Mouse (Mus musculus): ENCODE results near the gene Vstm4. TPM values are rescaled to one million over a fixed set of nuclear protein-coding genes. Genes with fewer than 3 reads are reported as not detected.

Vstm4 gene
- polyA plus RNA-seq, 1 experiment = 17.0 TPM

DNA sequence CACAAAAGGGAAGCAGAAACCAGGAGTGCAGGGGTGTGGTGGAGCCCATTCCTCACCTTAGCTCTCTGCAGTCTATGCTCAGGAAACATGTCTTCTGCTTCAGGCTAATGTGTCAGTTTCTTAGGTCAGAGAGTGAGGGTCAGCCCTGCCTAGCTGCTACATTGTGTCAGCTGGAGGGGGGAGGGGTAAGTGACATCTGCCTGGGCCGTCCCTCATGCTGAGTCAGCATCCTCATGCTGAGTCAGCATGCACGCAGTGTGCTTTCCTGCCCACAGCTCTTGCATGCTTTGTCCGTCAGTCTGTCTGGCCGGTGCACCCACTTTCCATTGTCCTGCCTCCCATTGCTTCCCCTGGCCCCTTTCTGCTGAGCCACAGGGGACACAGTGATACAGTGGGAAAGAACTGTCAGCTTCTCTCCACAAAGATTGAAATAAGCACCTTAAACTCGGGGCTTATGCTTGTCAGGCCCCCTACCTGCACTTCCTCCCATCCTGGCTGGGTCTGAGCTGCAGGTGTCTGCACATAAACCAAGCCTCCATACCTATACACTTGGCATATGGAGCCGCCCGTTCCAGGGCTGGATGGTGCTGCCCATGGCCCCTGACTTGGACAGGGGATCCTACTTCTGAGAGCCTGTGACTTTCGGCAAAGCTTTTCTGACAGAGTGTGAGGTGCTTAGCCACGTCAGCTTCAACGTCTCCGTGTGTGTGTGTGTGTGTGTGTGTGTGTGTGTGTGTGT, 3.4 kb downstream of the Vstm4 start:
- DNase-seq (ENCODE audit: low spot score) = no peak

DNA sequence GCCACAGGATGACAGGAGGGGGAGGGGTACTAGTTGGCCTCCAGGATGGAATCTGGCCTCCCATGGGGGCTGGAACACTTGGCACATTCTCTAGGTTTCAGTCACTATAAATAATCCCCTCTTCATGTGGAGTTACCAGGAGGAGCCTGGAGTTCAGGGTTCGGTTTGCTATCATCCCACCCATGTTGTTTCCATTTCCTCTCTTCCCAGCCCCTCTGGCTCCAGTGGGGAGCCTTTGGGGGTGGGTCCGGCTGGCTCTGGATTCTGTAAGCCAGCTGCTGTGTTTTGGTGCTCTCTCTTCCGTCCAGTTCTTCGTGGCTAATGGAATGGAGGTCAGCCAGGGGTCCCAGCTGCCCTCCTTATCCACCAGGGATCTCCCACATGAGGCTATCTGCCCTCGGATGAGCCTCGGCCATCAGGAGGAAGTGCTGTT, 4.6 kb downstream of the Vstm4 start:
- DNase-seq (ENCODE audit: low spot score) = no peak

DNA sequence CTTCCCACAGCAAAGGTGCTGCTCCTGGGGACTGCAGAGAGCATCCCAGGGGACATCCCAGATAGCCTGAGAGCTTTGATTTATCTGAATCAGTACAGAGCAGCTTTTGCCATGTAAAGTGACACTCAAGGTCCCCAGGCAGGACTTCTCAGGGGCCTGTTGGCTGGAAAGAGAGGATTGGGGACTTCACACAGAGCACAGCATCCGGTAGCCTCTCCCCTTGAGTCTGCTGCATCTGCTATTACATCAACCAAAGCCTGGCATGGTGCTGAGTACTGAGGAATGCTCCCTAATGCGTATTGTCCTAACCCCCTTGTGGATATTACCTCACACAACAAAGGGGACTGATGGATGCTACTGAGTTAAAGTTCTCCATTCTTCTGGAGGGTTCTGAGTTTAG, 5.1 kb downstream of the Vstm4 start:
- no peak for DNase-seq (ENCODE audit: low spot score)

DNA sequence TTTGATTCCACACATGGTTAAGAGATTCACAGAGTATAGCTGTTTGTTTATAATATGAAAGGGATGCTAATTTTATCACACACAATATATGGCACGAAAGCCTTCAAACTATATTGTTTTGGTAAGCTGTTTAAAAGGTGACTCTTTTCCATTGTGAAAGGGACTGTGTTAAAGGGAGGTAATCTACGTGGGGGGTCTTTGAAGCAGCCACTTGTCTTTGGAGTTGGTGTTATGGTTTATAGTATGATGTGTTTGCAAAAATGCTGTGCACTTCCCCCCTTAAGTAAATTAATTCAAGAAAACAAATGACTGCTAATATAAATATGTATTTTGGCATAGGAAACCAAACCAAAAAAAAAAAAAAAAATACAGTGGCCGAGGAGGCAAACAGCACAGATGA, 8.8 kb downstream of the Vstm4 start:
- DNase-seq (ENCODE audit: low spot score) = no peak

DNA sequence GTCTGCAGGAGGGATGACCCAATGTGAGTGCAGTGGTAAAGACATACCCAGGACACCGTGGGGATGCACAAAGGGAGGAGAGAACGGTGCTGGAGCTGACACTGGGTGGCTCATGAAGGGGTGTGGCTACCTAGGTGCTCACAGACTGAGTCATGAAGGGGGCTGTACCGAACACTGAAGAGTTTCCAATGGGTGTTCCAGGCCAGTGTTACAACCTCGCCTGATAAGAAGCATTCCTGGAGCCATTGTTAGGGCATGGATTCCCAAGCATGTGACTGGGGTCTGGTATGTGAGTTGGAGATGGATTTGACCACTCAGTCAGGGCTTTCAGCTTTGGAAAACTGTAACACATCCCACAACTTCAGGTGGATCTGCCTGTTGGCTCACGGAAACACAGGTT, 15.4 kb downstream of the Vstm4 start:
- no peak for DNase-seq (ENCODE audit: low spot score)

DNA sequence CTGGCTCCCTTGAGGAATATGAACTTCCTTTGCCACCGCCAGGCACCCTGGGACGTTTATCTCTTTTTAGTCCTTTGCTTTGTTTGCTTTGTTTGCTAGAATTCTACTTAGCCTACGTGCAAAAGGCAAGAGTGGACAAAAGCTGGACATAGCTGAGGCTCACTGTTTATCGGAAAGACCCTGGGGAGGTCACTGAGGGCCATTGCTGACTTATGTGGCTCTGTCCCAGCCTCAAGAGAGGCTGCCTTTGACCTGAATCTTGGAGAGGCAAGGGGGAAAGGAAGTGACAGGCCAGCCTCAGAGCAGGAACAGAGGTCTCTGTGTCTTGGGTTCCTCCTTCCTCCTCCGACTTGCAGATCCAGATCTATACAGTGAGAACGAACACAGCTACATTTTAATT, 21.0 kb downstream of the Vstm4 start:
- no peak for DNase-seq (ENCODE audit: low spot score)

DNA sequence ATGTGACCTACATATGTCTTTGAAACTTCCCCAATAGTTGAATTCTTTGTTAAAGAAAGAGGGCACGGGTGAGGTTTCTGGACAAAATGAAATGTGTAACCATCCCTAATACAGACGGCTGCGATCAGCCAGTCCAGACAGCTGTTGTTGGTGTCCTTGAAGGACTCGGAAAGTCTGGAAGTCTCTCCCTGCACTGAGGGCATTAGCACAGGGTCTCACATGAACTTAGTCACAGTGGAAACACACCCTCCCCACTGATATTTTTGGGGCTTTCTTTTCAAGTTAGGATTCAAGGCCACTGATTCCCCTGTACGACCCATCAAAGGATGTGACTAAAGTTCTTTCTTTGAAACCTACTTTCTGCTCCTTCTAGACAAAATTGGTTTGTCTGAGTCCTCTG, 23.8 kb downstream of the Vstm4 start:
- DNase-seq (ENCODE audit: low spot score) = no peak

GRCm38 (mm10) chr14:32881693-32882092, 25.1 kb downstream of the Vstm4 start:
- no peak for DNase-seq (ENCODE audit: low spot score)

- no peak for DNase-seq (ENCODE audit: low spot score)
Observed at GRCm38 (mm10) chr14:32888876-32889674, 32.5 kb downstream of the Vstm4 start.

DNA sequence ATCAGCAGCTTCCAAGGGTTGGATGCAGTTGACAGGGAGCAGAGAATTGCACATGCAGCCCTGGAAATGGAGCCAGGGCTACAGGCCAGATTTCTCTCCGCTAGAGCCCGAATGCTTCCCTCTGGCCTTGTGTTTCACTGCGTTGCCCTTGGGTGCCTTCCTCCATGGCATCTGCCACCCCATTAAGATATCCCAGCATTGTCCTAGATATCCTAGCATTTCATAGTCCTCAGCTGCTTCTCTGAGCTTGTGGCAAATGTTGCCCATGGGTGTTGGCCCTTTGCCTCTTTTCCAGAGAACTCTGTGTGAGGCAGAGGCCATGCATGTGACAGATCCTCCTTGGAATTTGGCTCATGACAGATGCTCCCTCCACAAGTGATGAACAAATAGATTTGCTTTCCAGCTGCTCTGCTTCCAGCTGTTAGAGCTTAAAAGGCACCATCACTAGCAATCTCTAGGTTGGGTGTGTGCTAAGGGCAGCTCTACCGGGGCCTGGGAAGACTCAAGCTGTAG, 37.8 kb downstream of the Vstm4 start:
- DNase-seq (ENCODE audit: low spot score) = no peak

- no peak for DNase-seq (ENCODE audit: low spot score)
Observed at GRCm38 (mm10) chr14:32894878-32895277, 38.3 kb downstream of the Vstm4 start.

DNA sequence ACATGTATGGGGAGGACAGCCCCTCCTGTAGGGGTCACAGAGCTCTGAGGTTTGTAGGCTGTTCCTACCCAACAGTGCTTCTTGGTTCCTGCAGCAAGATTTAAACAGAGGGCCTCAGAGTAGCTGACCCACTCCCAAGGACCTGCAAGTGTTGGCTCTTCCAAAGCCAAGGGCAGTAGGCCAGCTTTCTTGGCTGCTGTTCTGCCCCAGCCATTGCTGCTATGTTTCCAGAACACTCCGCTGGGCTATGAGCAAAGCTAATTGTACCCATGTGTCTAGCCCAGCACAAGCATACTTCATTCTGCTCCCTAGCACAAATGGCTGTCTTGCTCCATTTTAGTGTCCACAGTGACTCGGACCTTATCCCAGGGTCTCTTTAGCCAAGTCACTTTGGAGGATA, 40.3 kb downstream of the Vstm4 start:
- DNase-seq (ENCODE audit: low spot score) = no peak

DNA sequence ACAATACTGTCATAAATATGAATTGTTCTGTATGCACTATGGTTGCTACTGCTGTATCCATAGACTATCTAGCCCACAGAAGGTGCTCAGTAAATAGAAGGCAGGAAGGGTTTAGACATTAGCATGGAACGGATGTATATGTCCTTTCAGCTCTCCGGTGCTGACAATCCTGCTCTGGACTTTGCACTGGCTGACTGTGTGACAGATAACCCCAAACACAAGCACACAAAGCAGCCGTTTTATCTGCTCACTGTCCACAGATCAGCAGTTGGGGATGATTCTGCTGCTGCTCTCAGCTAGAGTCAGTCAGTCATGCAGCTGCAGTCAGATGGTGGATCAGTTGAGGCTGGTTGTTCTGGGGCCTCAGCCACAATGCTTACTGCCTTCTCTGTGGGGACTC, 46.6 kb downstream of the Vstm4 start:
- DNase-seq (ENCODE audit: low spot score) = no peak

DNA sequence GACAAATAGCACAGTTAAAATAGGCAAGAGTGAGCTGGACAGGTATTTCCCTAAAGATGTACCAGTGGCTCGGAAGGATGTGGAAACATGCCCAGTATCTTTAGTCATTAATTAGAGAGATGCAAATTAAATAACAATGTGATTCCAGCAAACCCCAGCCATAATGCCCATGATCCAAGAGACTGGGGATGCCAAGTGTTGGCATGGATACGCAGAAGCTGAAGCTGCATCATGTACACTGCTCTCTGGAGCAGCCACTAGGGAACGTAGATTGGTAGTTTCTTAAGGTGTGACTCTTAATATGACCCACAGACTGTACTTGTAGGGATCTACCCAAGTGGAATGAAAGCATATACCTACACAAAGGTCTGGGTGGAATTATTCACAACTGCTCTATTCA, 50.0 kb downstream of the Vstm4 start:
- no peak for DNase-seq (ENCODE audit: low spot score)

DNA sequence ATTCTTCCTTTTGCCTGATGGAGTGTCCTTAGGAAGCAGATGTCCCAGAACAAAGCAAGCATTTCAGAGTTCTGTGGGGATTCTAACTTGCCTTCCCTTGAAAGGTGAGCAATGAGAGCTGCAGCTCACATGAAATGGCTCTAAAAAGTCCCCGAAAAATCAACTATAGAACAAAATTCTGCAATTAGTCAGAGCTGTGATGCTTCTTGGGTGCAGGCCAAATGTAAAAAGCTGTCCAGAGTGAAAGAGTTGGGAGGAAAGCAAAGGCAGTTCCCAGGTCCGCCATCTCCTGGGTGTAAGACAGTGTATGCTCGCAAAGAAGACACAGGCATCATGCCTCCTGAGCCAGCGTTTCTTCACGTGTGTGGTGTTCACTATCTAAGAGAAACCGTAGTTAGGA, 52.6 kb downstream of the Vstm4 start:
- DNase-seq (ENCODE audit: low spot score) = no peak

- no peak for DNase-seq (ENCODE audit: low spot score)
Observed at GRCm38 (mm10) chr14:32911187-32911586, 54.6 kb downstream of the Vstm4 start.

DNA sequence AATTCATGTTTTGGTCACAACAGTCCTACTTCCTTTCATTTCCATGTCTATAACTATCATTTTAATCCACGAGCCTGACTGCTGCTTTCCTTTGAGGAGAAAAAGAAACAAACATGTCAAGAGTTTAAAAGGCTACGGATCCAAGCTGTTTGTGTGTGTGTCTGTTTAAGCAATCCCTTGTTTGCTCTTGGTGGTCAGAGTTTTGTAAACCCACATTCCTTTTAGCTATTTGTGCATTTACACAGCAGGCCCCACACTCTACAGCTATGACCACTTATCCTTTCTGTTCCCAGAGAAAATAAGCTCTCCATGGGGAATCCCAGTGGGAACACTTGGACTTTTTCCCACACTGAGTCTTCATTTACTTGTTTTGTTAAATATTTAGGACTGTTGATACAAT, 58.8 kb downstream of the Vstm4 start:
- DNase-seq (ENCODE audit: low spot score) = no peak

DNA sequence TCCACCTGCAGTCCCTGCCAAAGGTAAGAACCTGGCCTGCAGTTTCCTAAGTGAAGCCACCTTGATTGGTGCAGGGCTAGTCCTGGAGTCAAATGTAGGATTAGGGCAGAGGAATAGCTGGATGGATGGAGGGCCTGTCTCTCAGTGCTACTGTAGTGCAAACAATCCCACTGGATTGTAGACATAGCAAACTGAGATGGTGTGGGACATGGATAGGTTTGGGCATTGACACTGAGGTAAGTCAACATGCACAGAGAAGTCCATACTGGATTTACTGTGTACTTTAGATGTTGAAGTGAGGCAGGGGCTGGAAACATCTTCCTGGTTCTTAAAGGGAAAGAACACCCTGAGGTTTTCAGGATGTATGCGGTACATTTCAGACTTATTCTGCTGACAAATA, 61.4 kb downstream of the Vstm4 start:
- no peak for DNase-seq (ENCODE audit: low spot score)

DNA sequence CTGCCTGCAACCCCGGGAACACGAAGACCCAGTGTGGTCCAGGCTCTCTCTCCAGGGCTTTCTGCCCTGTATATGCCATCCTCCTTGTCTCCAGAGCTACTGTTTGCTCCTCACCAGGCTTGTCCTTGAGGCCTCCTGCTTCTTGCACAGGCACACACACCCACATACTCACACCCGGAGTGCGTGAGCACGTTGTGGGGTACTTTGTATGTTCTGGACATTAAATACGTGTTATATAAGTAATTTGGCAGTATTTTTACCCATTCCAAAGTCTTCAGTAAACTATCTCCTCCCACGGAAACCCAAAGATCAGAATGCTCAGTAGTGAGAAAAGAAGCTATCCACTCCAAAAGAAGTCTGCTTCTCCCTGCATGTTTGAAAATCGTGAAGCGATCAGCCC, 67.3 kb downstream of the Vstm4 start:
- DNase-seq (ENCODE audit: low spot score) = no peak

DNA sequence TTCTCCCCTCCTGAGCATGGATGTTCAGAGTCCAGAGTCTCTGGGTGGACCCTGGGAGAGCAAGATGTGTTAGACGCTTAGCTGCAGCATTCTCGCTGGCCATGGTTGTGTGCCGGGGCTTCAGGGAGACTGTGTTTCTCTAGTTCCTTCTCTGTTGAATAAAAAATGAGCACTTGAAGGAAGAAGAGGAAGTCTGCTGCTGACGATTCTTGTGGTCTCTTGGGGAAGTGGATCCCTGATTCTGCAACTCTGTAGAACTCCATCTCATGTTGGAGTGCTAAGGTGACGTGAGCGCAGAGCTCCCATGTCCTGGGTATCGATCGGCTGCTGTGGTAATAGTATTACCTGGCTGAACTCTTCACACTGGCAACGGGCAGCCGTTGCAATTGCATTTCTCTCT, 75.2 kb downstream of the Vstm4 start:
- DNase-seq (ENCODE audit: low spot score) = no peak

- no peak for DNase-seq (ENCODE audit: low spot score)
Observed at GRCm38 (mm10) chr14:32932220-32932619, 75.7 kb downstream of the Vstm4 start.

DNA sequence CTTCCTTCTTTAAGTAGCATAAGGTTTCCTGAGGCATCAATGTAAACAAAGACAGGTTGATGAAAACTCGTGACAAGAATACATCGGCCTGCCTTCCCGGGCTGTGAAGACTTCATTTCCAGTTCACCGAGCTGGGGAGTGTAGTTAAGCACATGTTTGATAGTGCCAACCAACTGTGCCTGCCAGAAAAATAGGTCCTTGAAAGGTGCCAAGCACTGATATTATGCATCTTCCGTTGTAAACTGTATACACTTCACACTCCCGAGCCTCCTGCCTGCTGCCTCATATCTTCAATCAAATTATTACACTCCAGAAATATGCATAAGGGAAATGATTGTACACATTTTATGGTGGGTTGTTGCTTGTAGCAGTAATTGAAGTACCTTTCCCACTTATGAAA, 77.5 kb downstream of the Vstm4 start:
- DNase-seq (ENCODE audit: low spot score) = no peak

- no peak for DNase-seq (ENCODE audit: low spot score)
Observed at GRCm38 (mm10) chr14:32939217-32939616, 82.7 kb downstream of the Vstm4 start.

Data from urinary bladder, adult 2 months (tissue).